Mouse (Mus musculus) urinary bladder, postnatal 14 days (tissue): ENCODE measurements around the gene Lrba.

Experiments used
- DNase-seq: peaks from one replicate; pipeline ENCODE4 v3.0.0; 2021; ENCODE audit warnings: low spot score

Lrba gene

GRCm38 (mm10) chr3:86268074-86268702, 43.7 kb downstream of the Lrba start:
- DNase-seq, result peak; percentile 9

DNA sequence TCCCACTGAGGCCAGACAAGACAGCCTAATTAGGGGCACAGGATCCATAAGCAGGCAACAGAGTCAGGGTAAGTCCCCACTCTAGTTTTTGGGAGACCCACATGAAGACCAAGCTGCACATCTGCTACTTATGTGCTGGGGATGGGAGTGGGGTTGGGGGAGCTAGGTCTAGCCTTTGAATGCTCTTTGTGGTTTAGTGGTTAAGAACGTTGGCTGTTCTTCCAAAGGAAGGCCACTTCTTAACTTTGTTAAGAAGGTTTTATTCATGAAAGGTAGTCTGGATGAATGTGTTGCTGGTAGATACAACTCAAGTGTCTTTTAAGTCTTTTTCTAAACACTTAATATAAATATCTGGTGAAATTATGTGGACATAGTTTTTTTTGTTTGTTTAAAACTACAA, 51.2 kb downstream of the Lrba start:
- DNase-seq, result no peak

- DNase-seq, result no peak
Observed at GRCm38 (mm10) chr3:86291326-86291725, 66.8 kb downstream of the Lrba start.

GRCm38 (mm10) chr3:86294866-86295265, 70.4 kb downstream of the Lrba start:
- no peak for DNase-seq

GRCm38 (mm10) chr3:86296214-86296613, 71.7 kb downstream of the Lrba start:
- no peak for DNase-seq

DNA sequence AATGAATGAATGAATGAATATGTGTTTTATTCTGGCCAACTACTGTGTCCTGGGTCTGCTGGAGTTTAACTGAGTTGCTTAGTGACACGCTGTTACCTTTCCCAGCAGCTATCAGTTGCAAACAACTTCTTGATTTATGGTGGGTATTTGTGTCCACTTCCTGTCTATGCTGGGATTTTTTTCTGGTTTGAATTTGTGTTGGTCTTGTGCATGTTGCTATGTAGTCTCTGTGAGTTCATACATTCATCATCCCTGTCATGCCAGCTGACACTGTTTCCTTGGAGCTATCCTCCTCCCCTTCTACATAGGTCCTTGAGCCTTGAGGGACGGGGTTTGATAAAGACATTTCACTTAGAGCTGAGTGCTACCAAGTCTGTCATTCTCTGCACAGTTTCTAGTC, 84.4 kb downstream of the Lrba start:
- no peak for DNase-seq

DNA sequence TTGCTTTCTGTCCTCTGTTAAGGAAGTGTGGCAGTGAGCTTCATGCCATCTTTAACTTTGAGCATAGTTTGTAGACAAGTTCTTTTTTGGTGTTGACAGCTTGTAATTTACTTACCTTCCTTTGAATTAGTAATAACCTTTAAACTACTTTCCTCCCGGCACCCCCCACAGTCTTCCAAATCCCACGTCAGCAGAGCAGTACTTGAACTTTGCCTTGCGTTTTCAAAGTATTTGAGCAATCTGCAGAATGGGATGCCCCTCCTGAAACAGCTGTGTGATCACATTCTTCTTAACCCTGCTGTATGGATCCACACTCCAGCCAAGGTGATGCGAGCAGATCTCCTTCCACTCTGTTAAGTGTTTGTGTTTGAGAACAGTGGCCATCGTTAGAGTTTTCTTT, 85.7 kb downstream of the Lrba start:
- DNase-seq, result no peak

DNA sequence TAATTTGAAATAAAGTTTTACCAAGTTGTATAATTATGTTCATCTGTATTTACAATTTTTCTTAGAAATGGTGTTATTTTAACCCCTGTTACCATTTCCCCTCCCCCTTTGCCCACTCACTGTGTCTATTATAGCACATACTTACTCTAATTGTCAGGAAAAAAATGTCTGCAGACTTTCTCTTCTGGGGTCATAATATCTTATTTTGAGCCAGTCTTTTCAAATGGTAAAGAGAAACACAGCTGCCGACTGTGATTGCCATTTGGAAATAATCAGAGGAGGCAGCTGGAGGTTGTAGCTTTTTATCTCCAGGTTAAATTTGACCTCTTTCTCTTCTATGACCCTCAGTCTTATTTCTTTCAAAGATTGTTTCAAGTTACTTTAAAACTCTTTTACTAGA, 86.9 kb downstream of the Lrba start:
- DNase-seq, result no peak

- DNase-seq, result no peak
Observed at GRCm38 (mm10) chr3:86317636-86318035, 93.2 kb downstream of the Lrba start.

DNA sequence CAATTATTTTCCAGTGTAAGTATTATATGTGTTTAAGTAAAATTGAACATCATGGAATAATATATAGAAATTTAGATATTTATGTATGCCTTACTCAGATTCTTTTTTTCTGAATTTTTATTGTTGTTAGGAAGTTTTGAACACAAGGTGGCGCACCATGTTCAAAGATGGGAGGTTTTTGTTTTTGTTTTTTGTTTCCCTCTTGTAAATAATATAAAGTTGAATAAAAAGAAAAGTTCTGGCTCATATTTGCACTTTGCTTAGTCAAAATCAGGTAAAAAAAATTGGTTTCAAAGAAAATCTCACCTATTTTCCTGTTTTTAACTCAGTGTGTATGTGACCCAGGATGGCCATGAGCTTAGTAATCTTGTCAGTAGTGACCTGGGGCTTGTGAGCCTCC, 104.1 kb downstream of the Lrba start:
- no peak for DNase-seq

DNA sequence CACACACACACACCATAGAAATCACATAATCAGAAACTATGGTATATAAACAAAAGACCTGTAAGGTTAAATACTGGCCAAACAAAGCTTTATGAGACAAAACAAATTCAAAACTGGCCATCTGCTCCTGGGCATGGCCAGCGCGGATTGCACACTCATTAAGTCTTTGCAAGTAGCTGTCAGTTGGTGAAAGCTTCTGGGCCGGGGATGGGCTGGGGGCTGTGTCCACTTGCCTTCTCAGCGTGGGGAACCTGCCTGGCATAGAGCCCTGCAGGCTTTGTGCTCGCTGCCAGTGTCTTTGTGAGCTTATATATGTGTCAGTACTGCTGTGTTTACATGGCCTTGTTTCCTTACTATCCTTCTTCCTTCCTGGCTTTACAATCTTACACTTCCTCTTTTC, 118.8 kb downstream of the Lrba start:
- DNase-seq, result no peak

DNA sequence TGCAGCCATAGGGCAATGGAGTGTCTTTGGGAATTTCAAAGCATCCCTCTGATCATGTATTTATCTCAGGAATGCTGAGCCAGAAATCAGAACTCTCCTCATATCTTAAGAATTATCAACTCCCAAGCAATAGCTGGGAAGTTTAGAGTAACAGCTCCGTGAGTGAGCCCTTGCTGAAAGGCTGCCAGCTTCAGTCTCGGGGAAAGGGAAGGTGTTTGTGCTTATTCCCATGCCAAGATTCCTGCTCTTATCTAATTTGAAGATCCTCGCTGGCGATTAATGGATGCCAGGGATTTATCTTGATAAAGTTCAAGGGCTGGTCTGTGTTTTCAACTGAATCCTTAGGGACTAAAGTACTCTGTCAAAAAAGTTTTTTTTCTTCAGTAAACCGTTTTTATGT, 138.0 kb downstream of the Lrba start:
- no peak for DNase-seq

- DNase-seq, result no peak
Observed at GRCm38 (mm10) chr3:86371466-86371865, 147.0 kb downstream of the Lrba start.

- no peak for DNase-seq
Observed at GRCm38 (mm10) chr3:86375276-86375675, 150.8 kb downstream of the Lrba start.

- DNase-seq, result no peak
Observed at GRCm38 (mm10) chr3:86382557-86382956, 158.1 kb downstream of the Lrba start.

DNA sequence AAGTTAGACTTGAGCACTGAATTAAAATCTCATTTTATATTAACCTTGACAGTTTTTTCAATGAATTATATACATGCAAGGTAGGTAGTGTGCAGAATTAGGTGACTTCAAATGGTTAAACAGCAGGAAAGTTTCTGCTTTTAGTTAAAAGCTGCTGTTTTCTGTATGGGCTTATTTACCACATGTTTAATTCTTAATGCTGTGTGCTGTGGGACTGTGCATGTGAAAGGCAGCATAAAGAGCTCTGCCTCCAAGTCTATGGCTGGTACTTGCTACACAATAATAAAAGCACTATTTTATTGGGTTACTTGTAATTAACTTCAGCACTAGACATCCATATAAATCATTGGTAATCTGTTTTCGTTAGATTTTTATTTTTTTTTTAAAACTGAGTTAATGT, 160.6 kb downstream of the Lrba start:
- DNase-seq, result no peak

GRCm38 (mm10) chr3:86386246-86386645, 161.8 kb downstream of the Lrba start:
- DNase-seq, result no peak

DNA sequence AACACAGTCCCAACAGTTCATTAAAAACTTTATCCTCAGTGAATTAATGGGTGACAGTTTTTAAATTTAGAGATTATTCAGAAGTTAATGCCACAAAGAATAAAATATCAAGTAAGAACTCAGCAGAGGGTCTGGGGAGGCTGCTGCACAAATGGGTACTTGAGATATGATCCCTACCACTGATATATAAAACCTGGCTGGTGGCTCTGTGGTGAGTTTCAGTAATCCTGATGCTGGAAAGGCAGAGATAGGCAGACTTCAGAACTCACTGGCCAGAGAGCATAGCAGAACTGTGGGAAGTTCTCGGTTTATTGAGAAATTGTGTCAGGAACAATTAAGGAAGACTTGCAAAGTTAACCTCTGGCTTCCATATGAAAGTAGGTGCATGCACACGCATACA, 199.3 kb downstream of the Lrba start:
- no peak for DNase-seq

GRCm38 (mm10) chr3:86426733-86427132, 202.3 kb downstream of the Lrba start:
- no peak for DNase-seq

DNA sequence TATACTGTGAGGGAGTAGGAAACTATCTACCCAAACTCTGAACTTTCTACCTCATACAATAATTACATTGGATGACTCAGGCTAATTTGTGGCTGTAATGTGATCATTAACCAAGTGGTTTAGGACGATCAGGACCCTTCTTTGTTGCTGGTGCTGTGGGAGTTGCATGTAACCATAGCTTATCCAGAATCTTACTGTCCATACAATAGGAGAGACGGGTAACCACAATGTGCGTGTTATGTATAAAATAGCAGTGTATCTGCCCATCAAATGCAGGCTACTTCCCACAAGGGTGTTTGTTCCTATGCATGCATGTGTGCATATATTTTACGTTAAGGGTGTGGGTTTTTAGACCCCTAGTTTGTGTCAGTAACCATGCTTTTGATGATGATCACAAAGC, 219.0 kb downstream of the Lrba start:
- no peak for DNase-seq

DNA sequence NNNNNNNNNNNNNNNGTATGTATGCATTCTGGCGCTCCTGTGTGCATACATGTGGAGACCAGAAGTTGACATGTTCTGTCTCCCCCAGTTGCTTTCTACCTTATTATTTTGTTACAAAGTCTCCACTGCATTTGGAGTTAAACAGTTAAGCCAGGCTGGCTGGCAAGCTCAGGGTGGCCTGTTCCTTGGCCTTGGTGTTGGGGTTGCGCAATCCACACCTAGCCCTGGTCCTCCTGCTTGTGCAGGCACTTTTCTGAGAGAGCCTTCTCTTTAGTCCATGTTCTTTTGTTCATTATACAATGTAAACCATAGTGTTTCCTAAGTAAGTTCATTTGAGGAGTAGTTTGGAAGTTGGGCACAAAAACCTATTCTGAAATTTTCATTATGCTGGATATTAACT, 226.7 kb downstream of the Lrba start:
- DNase-seq, result no peak

DNA sequence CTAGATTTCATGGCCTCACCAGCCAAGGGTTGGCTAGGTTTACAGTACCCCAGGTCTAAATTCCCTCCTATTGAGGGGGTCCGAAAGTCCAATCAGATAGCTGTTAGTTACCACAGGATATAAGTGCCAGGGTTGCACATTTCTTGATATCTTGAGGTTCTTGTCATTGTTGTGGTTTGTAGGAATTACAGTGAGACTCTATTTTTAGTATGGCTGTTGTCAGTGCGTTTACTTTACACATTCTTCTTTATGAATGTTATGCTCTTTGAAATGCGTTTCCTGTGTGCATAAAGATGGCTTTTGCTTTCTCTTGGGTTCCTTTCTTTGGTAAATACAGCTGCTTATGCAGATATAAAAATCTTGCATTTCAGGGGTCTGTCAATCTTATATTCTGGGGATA, 237.1 kb downstream of the Lrba start:
- DNase-seq, result no peak

- no peak for DNase-seq
Observed at GRCm38 (mm10) chr3:86489992-86490391, 265.5 kb downstream of the Lrba start.

GRCm38 (mm10) chr3:86500586-86500985, 276.1 kb downstream of the Lrba start:
- DNase-seq, result no peak
